Mouse (Mus musculus) hindbrain, embryonic 14.5 days (tissue): Measurements from ENCODE around the gene Arnt2. TPM values are rescaled to one million over a fixed set of nuclear protein-coding genes. Genes with fewer than 3 reads are reported as not detected.
A peak's percentile ranks its signal among the peaks of the same experiment; 100 is the strongest.

Experiments
- ATAC-seq: fragments of 200-750 bp; cut with Nextera tagmentation; 2 replicates; pipeline ENCODE4 v1.8.0; 2017; ENCODE audit warnings: moderate number of reproducible peaks, mild to moderate bottlenecking, moderate TSS enrichment, moderate library complexity; ENCODE audit not compliant: low FRiP score
- DNase-seq: peaks from one replicate; pipeline ENCODE4 v3.0.0-alpha.2; 2015; ENCODE audit warnings: low spot score
- H3K27ac ChIP-seq: fragments of 300-500 bp; sonication (generic); 2 replicates; pipeline ENCODE4 v1.5.1; 2014; ENCODE audit warnings: mild to moderate bottlenecking, moderate library complexity
- H3K27me3 ChIP-seq: fragments of 300-500 bp; sonication (generic); 2 replicates; pipeline ENCODE4 v1.6.1; 2014; ENCODE audit warnings: mild to moderate bottlenecking, low read length, mixed read lengths; ENCODE audit not compliant: control insufficient read depth, insufficient read depth
- H3K36me3 ChIP-seq: fragments of 300-500 bp; sonication (generic); replicated peaks from 2 replicates; pipeline ENCODE4 v1.6.1; 2014; ENCODE audit not compliant: control insufficient read depth, insufficient read depth
- H3K4me1 ChIP-seq: fragments of 300-500 bp; sonication (generic); replicated peaks from 2 replicates; pipeline ENCODE4 v1.6.1; 2014; ENCODE audit warnings: antibody characterized with exemption, low read length, mixed read lengths; ENCODE audit not compliant: control insufficient read depth, insufficient read depth
- H3K4me2 ChIP-seq: fragments of 300-500 bp; sonication (generic); replicated peaks from 2 replicates; pipeline ENCODE4 v1.6.1; 2014; ENCODE audit warnings: mild to moderate bottlenecking, moderate library complexity
- H3K4me3 ChIP-seq: fragments of 300-500 bp; sonication (generic); replicated peaks from 2 replicates; pipeline ENCODE4 v1.5.1; 2014; ENCODE audit warnings: mild to moderate bottlenecking, low read length
- H3K9ac ChIP-seq: fragments of 300-500 bp; sonication (generic); 2 replicates; pipeline ENCODE4 v1.6.1; 2014
- H3K9me3 ChIP-seq: fragments of 300-500 bp; sonication (generic); 2 replicates; pipeline ENCODE4 v1.6.1; 2016; ENCODE audit warnings: low read length; ENCODE audit not compliant: control insufficient read depth
- WGBS: fragments of 180-500 bp; shearing (Covaris S2); extraction: QIAGEN DNeasy Blood & Tissue Kit; methylation state at CpG from one replicate; pipeline ENCODE4 v1.1.7; 2014; 5-methylcytosine and 5-hydroxymethylcytosine counted together
- polyA plus RNA-seq: library from polyadenylated mRNA; unstranded; fragments of >200 nt; fragmentation: Nextera tagmentation; extraction: Ambion mirVana; gene quantifications from 2 replicates; pipeline ENCODE4 v1.2.1, GENCODE M21; 2014

Arnt2 gene
- polyA plus RNA-seq, 1 experiment from 2014 or later: 67.4 TPM

DNA sequence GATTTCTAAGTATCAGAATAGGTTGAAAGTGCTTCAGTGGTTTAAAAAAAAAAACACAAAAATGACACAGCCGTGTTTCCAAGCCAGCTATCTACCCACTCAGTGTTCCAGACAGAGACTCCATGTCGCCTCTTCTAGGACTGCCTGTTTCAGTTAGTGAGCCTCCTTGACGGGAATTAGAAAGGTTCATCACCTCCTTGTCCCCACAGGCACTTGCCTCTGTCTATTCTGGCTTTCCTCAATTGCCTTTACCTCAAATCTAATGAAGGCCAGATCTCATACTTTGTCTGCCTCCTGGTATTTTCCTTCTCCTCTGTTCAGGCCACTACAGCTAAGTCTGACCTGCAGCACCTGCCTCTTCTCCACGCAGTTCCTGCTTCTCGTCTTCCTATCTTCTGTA, 1.7 kb downstream of the Arnt2 start:
- no peak overlapping the region for H3K27ac ChIP-seq
- H3K27me3 ChIP-seq: no peaks in the 10 kb centered on the region
- H3K9me3 ChIP-seq: no peaks in the 10 kb centered on the region
- 58% methylated on average over 5 of the region's 5 CpGs for WGBS
- H3K9ac ChIP-seq: peak overlapping the region; percentile 95; the same call in 1 of the 2 replicates
- DNase-seq (no peak), ATAC-seq (no peak)
- H3K4me2 ChIP-seq: peak overlapping the region; percentile 69
- H3K36me3 ChIP-seq: no peaks in the 10 kb centered on the region
- H3K4me3 ChIP-seq: peak overlapping the region; percentile 80
- peaks cover 42% of the 10 kb centered on the region for H3K4me1 ChIP-seq

DNA sequence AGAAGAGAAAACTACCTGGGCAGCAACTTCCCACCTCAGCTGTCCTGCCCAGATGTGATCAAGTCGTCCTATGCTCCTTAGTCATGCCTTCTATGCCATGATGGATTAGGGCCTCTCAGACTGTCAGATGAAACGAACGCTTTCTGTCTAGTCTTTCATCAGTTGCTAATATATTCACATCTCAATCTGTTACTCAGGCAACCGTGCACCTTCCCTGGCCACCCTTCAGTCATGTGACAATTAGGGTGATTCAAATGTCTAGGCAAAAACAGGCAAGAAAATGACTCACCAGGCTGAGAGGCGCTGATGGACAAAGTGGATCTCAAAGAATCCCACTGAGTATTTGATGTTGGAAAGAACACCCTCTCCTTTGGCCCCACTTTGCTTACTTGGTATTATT, 6.6 kb downstream of the Arnt2 start:
- H3K4me2 ChIP-seq: no peak overlapping the region

GRCm38 (mm10) chr7:84401641-84402455, 8.1 kb downstream of the Arnt2 start:
- no peak overlapping the region for H3K4me3 ChIP-seq
- H3K4me2 ChIP-seq: peak overlapping the region; percentile 3; the same call in 1 of the 2 replicates
- 19% methylated on average over 9 of the region's 9 CpGs for WGBS
- no peaks in the 10 kb centered on the region for H3K27me3 ChIP-seq
- ATAC-seq (peak; percentile 86), DNase-seq (peak; percentile 43)
- peaks cover 54% of the 10 kb centered on the region for H3K4me1 ChIP-seq
- H3K36me3 ChIP-seq: no peaks in the 10 kb centered on the region
- no peaks in the 10 kb centered on the region for H3K9me3 ChIP-seq
- peak overlapping the region; percentile 63 for H3K27ac ChIP-seq
- H3K9ac ChIP-seq: no peak overlapping the region

More for the DNA sequence above, 6.6 kb downstream of the Arnt2 start:
- no peaks in the 10 kb centered on the region for H3K36me3 ChIP-seq
- H3K27me3 ChIP-seq: no peaks in the 10 kb centered on the region
- H3K27ac ChIP-seq: no peak overlapping the region
- ATAC-seq (0 out of 2 replicates have a peak, but pooled peaks have one; percentile 5), DNase-seq (no peak)
- H3K9ac ChIP-seq: no peak overlapping the region
- peaks cover 52% of the 10 kb centered on the region for H3K4me1 ChIP-seq
- no peak overlapping the region for H3K4me3 ChIP-seq
- no peaks in the 10 kb centered on the region for H3K9me3 ChIP-seq
- WGBS: 9% methylated on average over 5 of the region's 5 CpGs

- H3K4me1 ChIP-seq: peaks cover 33% of the 10 kb centered on the region
- H3K4me2 ChIP-seq: no peak overlapping the region
- no peaks in the 10 kb centered on the region for H3K9me3 ChIP-seq
- no peak overlapping the region for H3K27ac ChIP-seq
- H3K27me3 ChIP-seq: no peaks in the 10 kb centered on the region
- H3K9ac ChIP-seq: no peak overlapping the region
- ATAC-seq (peak; percentile 10; the same call in 1 of the 2 replicates), DNase-seq (no peak)
- H3K36me3 ChIP-seq: no peaks in the 10 kb centered on the region
- no peak overlapping the region for H3K4me3 ChIP-seq
- 26% methylated on average over 1 of the region's 1 CpGs for whole genome bisulfite sequencing
Observed at GRCm38 (mm10) chr7:84397320-84397719, 12.7 kb downstream of the Arnt2 start.

DNA sequence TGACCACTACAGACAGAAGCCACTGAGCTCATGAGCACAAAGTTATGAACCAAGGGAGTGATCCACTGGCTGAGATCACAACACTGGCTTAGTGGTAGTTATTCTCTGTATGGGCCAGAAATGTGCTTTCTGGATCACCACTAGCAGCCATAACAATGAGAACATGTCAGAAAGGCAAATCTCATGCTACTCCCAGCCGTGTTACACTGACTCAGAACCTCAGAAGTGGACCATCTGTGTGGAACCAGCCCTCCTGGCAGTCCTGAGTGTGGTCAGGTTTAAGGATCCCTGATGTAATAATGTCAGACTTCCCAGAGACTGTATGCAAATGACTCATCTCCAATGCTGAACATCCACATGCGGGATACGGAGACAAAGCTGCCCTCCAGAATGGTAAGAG, 13.4 kb downstream of the Arnt2 start:
- Histone ChIP-seq H3K4me1 (peaks cover 25% of the 10 kb centered on the region), H3K4me3 (no peak overlapping the region), H3K9ac (no peak overlapping the region), H3K36me3 (no peaks in the 10 kb centered on the region), H3K4me2 (no peak overlapping the region), H3K27me3 (no peaks in the 10 kb centered on the region), H3K27ac (no peak overlapping the region), H3K9me3 (no peaks in the 10 kb centered on the region)
- DNase-seq (no peak), ATAC-seq (no peak)
- 96% methylated on average over 3 of the region's 3 CpGs for WGBS

- Histone ChIP-seq H3K36me3 (no peaks in the 10 kb centered on the region), H3K4me2 (no peak overlapping the region), H3K4me3 (no peak overlapping the region), H3K4me1 (no peaks in the 10 kb centered on the region), H3K9ac (no peak overlapping the region), H3K27ac (no peak overlapping the region), H3K27me3 (no peaks in the 10 kb centered on the region), H3K9me3 (no peaks in the 10 kb centered on the region)
- WGBS: 72% methylated on average over 3 of the region's 3 CpGs
- DNase-seq: no peak
- no peak for ATAC-seq
Observed at GRCm38 (mm10) chr7:84387826-84388225, 22.1 kb downstream of the Arnt2 start.

GRCm38 (mm10) chr7:84386472-84386871, 23.5 kb downstream of the Arnt2 start:
- Histone ChIP-seq H3K4me1 (no peaks in the 10 kb centered on the region), H3K27ac (no peak overlapping the region), H3K27me3 (no peaks in the 10 kb centered on the region), H3K4me3 (no peak overlapping the region), H3K4me2 (no peak overlapping the region), H3K36me3 (no peaks in the 10 kb centered on the region), H3K9me3 (no peaks in the 10 kb centered on the region), H3K9ac (no peak overlapping the region)
- no peak for ATAC-seq
- WGBS: 86% methylated on average over 1 of the region's 1 CpGs
- no peak for DNase-seq

DNA sequence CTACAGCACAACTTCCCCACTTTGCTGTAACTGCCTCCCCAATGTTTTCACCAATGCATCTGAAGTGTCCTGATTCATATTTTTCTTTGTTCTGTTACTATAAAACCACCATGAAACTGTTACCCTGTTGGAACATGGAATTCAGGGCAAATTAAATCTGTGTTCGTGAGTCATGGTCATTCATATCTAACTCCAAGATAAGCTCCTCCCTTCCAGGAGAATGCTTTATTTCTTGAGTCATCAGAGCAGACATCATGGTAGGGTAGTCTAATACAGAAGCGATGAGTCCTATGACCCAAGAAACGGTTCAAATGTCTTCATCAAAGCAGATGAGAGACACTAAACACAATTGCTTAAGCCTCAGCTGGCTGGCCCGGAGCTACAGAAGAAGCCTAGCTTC, 25.2 kb downstream of the Arnt2 start:
- WGBS: 92% methylated on average over 4 of the region's 4 CpGs
- Histone ChIP-seq H3K4me1 (no peaks in the 10 kb centered on the region), H3K4me2 (no peak overlapping the region), H3K9me3 (no peaks in the 10 kb centered on the region), H3K4me3 (no peak overlapping the region), H3K9ac (no peak overlapping the region), H3K36me3 (no peaks in the 10 kb centered on the region), H3K27me3 (no peaks in the 10 kb centered on the region), H3K27ac (no peak overlapping the region)
- DNase-seq: no peak
- no peak for ATAC-seq

GRCm38 (mm10) chr7:84384086-84384485, 25.9 kb downstream of the Arnt2 start:
- H3K4me1 ChIP-seq: no peaks in the 10 kb centered on the region
- no peak overlapping the region for H3K27ac ChIP-seq
- H3K27me3 ChIP-seq: no peaks in the 10 kb centered on the region
- no peaks in the 10 kb centered on the region for H3K9me3 ChIP-seq
- no peaks in the 10 kb centered on the region for H3K36me3 ChIP-seq
- H3K9ac ChIP-seq: no peak overlapping the region
- DNase-seq (no peak), ATAC-seq (no peak)
- no peak overlapping the region for H3K4me2 ChIP-seq
- WGBS: 91% methylated on average over 7 of the region's 7 CpGs
- H3K4me3 ChIP-seq: no peak overlapping the region
